Mouse (Mus musculus) thymus, postnatal 36 days (tissue): ENCODE data around the gene Arpc4.
"Not testable (repeated sequence)": the region's sequence is repeated elsewhere in the genome, so short reads cannot be mapped to it uniquely, and the experiment has no call there.

ENCODE experiments used
- DNase-seq, 2 experiments: peaks; one replicate each; pipeline ENCODE4 v3.0.0; 2022; ENCODE audit warnings: mixed read lengths in 2 of 2

Gene Arpc4

GRCm38 (mm10) chr6:113377496-113378385 is at the start of gene Arpc4, which contains the start of gene Tada3:
TSS of gene Arpc4 (plus strand) at chr6:113378115.
TSS of gene Tada3 (minus strand) at chr6:113377883.
- DNase-seq = peak; percentile 91 to 95

GRCm38 (mm10) chr6:113329396-113329795 is 48.5 kb upstream of the Arpc4 start:
- no peak for DNase-seq

GRCm38 (mm10) chr6:113330547-113330946 is 47.4 kb upstream of the Arpc4 start:
- DNase-seq = peak in 1 of 2 experiments; percentile 42

- DNase-seq = no peak
These were observed 46.2 kb upstream of the Arpc4 start for GRCm38 (mm10) chr6:113331721-113332120.

GRCm38 (mm10) chr6:113332734-113333133 is 45.2 kb upstream of the Arpc4 start:
- DNase-seq = not testable (repeated sequence)

- no peak for DNase-seq
These were observed 44.6 kb upstream of the Arpc4 start for GRCm38 (mm10) chr6:113333137-113333950.

- no peak for DNase-seq
These were observed 43.7 kb upstream of the Arpc4 start for GRCm38 (mm10) chr6:113334216-113334615.

GRCm38 (mm10) chr6:113336852-113337620 is 40.9 kb upstream of the Arpc4 start:
- no peak for DNase-seq

GRCm38 (mm10) chr6:113341574-113341973 is 36.3 kb upstream of the Arpc4 start:
- DNase-seq = no peak

- DNase-seq = no peak
These were observed 35.6 kb upstream of the Arpc4 start for GRCm38 (mm10) chr6:113342297-113342696.

- peak; percentile 14 to 26 for DNase-seq
These were observed 34.5 kb upstream of the Arpc4 start, which contains the start of gene Camk1 for GRCm38 (mm10) chr6:113343177-113344092. TSS of gene Camk1 (minus strand) at chr6:113343984.

GRCm38 (mm10) chr6:113344321-113344720 is 33.6 kb upstream of the Arpc4 start:
- no peak for DNase-seq

GRCm38 (mm10) chr6:113346897-113347296 is 31.0 kb upstream of the Arpc4 start:
- DNase-seq = no peak

GRCm38 (mm10) chr6:113350538-113350937 is 27.4 kb upstream of the Arpc4 start:
- no peak for DNase-seq

- DNase-seq = no peak
These were observed 26.8 kb upstream of the Arpc4 start for GRCm38 (mm10) chr6:113351161-113351560.

GRCm38 (mm10) chr6:113351653-113352052 is 26.3 kb upstream of the Arpc4 start:
- no peak for DNase-seq

- DNase-seq = no peak
These were observed 25.1 kb upstream of the Arpc4 start for GRCm38 (mm10) chr6:113352820-113353219.

GRCm38 (mm10) chr6:113353696-113354095 is 24.2 kb upstream of the Arpc4 start:
- DNase-seq = no peak

- DNase-seq = no peak
These were observed 16.4 kb upstream of the Arpc4 start for GRCm38 (mm10) chr6:113361476-113361875.

GRCm38 (mm10) chr6:113362241-113362640 is 15.7 kb upstream of the Arpc4 start:
- no peak for DNase-seq

- no peak for DNase-seq
These were observed 13.3 kb upstream of the Arpc4 start for GRCm38 (mm10) chr6:113364518-113365135.
